Mouse (Mus musculus) ovary, postnatal 36 days (tissue): ENCODE results near the gene Tln1.
"Not testable (repeated sequence)": the region's sequence is repeated elsewhere in the genome, so short reads cannot be mapped to it uniquely, and the experiment has no call there.

ENCODE experiments used
- DNase-seq: peaks from one replicate; pipeline ENCODE4 v3.0.0; 2022; ENCODE audit warnings: low spot score, mixed read lengths

The Tln1 gene

GRCm38 (mm10) chr4:43506074-43506473 is 56.4 kb downstream of the Tln1 start:
- no peak for DNase-seq

DNA sequence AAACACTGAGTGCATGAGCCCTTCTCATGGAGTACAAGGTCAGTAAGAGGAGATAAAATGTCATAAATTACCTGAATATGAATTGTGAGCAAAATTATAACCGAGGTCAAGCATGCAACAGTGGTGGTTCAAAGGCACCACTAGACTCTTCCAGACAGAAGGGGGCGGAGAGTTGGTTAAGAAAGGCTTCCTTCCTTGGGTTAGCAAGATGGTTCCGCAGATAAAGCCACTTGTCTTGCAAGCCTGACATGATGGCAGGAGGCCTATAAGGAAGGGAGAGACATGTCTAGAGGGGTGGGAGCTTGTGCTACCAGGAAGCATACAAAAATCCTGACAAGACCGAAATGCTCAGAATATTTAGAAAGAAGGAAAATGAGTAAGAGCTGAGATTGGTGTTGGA is 58.2 kb downstream of the Tln1 start:
- DNase-seq: no peak

- DNase-seq: no peak
These were observed 59.0 kb downstream of the Tln1 start for GRCm38 (mm10) chr4:43503506-43503905.

DNA sequence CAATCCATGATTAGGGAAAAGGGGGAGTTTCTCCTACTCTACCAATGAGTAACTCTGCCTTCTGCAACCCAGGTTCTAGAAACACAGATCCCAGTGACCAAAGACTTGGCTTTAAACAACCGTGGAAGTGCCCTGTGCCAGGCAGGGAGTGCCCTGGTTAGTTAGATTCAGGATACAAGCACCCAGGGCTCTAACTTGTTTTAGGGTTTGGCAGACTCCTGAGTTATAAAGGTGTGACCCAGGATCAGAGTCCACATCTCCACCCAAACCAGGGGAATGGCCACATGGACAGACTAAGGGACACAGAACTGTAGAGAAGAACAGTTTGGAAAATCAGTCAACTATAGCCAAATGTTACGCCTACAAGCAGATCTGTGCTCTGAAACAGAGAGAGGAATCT is 59.5 kb downstream of the Tln1 start:
- no peak for DNase-seq

DNA sequence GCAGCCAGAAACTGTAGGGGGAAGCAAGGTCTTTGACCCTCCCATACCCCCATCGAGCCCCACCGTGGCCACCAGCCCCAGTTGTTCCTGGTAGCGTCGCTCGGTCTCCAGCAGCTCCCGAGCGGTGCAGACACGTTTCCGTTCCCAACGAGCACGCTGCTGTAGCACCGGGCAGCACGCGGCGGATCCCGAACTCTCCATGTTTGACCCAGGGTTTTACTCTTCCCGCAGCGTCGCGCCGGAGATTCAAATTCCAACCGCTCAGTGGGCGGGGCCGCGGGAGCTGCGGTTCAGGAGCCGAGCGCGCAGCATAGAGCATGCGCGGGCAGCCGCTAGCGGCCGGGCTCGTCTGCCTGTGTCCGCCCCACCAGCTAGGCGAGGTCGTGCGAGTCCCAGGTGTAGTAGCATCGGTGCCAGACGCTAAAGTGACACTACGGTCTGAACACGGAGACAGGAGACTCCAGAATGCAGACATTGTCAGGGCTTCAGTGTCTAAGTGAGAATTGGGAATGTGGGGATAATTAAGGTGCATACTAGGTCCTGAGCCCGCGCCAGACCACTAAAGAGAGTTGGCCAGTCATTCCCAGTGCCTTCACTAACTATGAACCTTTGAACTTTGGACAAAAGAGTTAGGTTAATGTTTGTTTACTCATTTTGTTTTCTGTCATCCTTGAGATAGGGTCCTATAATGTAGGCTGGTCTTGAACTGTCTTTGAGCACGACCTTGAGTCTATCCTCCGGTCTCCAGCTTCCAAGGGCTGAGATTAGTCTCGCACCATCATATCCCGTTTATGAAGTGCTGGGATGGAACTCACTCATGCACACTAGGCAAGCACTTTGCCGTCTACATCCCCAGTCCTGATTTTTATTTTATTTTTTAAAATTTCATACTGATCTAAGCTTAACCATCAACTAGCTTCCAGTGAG is 62.8 kb downstream of the Tln1 start, which contains the start of gene Arhgef39:
TSS of gene Arhgef39 (minus strand) at position 289 of the 927 bp plus-strand sequence.
- peak; percentile 85 for DNase-seq

GRCm38 (mm10) chr4:43498983-43499382 is 63.5 kb downstream of the Tln1 start:
- no peak for DNase-seq

DNA sequence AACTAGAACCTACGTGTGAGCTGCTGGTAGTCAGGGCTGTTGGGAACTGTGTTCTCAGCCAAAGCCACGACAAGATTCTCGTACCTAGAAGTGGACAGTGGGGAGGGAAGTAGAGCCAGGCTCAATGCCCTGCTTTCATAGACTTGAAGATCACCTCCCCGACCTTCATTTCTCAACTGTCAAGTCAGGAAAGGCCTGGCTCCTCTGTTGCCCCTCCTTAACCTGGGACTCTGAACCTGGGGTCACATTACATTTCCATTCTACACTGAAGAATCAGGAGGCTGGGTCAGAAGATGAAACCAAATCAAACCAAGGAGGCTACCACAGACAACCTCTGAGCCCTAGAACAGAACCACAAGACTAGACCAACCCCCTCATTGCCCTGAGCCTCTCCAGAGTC is 64.5 kb downstream of the Tln1 start:
- no peak for DNase-seq

GRCm38 (mm10) chr4:43497405-43497804 is 65.1 kb downstream of the Tln1 start:
- DNase-seq: no peak

- DNase-seq: no peak
These were observed 65.9 kb downstream of the Tln1 start for GRCm38 (mm10) chr4:43496587-43496986.

DNA sequence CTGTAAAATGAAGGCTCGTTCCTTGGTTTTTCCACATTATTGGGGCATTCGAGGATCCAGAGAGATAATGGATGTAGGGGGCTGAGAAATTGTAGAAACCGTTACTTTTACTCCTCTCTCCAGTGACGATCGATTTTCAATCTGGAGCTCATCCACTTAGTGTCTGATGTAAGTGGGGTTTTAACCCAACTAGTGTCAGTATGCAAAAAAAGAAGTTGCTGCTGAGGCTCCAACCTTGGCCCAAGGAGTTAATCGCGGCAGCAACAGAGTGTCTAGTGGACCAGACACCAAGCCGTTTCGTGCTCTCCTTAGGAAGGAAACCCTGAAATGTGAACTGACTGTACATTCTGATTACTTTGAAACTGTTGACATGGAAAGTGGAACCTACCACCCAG is 68.6 kb downstream of the Tln1 start:
- DNase-seq: no peak

DNA sequence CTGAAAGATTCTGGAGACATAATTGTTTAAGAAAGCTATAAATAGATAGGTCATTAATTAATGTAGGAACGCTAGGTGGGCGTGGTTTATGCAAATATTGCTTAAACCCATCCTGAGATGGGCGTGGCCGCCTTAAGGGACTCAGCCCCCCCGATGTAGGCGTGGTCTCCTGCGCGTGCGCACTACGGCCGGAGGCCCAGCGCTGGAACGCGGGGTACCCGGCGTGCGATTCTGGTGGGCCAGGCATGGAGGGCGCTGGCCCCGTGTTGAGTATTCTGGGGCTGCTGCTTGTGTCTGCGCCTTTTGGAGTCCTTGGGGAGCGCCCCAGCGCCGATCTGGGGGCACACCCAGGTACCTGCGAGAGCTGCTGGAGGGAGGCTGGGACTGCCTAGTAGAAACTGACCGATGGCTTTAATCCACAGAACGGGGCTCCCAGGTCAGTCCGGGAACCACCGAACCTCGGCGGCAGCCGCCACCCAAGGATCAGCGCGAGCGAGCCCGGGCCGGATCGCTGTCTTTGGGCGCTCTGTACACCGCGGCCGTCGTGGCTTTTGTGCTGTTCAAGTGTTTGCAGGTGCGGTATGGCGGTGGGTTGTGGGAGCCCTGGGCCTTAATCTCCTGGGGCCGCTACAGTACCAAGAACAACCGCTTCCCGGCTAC is 69.2 kb downstream of the Tln1 start:
- peak; percentile 97 for DNase-seq

GRCm38 (mm10) chr4:43492821-43493185 is 69.7 kb downstream of the Tln1 start, which contains the start of gene Ccdc107:
Gene Ccdc107 (plus strand): TSS chr4:43492900.
- DNase-seq: peak; percentile 90

DNA sequence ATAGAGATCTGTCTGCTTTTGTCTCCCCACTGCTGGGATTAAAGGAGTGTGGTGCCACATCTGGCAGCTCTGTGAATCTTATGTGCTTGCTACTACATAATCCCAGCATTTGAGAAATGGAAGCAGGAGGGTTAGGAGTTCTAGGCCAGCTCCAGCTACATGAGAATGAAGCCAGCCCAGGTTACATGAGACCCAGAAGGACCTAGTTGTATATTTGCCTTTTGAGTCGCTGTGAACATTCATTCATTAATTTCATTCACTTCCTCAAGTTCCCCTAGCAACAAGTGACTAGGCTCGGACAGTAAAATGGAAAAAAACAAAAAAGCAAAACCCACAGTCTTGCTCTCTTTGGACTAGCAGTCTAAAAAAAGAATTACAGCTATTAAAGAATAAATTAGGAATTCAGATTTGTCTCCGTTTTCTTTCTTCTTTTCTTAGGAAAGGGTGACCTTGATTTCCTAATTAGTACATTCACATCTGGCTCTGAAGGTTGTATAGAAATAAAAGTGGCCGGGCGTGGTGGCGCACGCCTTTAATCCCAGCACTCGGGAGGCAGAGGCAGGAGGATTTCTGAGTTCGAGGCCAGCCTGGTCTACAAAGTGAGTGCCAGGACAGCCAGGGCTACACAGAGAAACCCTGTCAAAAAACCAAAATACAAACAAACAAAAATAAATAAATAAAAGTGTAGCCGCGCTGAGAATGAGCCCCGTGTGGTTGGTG is 70.2 kb downstream of the Tln1 start:
- no peak for DNase-seq

DNA sequence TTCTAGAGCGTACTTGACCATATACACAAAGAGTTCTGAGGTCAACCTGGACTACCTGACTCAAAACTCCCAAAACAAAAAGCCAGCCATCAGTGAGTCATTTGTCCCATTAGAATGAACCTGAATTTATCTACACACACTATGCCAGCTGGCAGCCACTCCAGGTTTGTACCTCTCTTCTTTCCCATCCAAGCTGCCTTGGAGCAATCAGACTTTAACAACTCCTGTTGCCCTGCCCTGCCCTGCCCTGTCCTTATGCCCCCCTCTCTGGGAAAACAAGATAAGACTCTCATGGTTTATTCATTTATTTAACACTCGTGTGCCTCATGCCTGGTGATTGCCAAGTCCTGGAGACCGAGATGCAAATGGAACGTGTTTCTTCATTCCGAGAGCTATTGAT is 71.7 kb downstream of the Tln1 start:
- DNase-seq: no peak

DNA sequence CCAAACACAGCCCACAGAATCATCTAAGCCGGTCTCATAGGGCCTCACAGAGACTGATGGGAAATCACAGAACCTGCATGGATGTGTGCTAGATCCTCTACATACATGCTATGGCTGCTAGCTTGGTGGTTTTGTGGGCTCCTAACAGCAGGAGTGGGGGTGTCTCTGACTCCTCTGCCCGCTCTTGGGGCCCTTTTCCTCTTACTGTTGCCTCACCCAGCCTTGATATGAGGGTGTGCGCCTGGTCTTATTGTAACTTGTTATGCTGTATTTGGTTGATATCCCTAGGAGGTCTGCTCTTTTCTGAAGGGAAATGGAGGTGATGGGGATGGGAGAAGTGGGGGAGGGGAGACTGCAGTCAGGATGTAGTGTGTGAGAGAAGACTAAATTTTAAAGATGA is 72.9 kb downstream of the Tln1 start:
- DNase-seq: no peak

DNA sequence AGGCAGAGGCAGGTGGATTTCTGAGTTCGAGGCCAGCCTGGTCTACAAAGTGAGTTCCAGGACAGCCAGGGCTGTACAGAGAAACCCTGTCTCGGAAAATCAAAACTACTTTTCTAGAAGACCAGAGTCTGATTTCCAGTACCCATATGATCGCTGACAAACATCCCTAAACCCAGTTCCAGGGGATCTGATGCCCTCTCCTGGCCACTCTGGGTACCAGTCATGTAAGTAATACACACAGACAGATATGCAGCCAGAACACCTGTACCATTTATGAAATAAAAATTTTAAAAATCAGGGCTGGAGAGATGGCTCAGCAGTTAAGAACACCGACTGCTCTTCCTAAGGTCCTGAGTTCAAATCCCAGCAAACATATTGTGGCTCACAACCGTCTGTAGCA is 76.8 kb downstream of the Tln1 start:
- not testable (repeated sequence) for DNase-seq

- DNase-seq: no peak
These were observed 78.9 kb downstream of the Tln1 start, which contains the start of gene Sit1 for GRCm38 (mm10) chr4:43483535-43484091. Gene Sit1 (minus strand): TSS chr4:43483734.

DNA sequence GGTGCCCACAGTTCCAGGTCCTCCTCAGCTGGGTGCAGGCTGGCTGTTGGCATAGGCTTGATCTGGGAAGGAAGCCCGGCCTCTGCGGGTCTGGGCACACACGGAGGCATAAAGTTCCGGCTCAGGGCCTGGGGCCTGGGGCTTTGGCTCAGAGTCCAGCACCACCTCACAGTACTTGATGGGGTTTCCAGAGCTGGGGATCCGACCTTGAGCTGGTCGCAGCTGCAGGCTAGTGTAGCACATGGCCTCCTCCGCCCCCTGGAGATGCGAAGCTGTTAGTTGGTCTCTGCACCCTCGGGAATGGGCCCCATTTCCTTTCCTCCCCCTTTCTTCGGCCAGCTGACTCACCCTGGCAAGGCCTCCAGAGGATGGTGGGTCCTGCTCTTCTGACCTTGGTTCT is 79.9 kb downstream of the Tln1 start:
- DNase-seq: no peak

DNA sequence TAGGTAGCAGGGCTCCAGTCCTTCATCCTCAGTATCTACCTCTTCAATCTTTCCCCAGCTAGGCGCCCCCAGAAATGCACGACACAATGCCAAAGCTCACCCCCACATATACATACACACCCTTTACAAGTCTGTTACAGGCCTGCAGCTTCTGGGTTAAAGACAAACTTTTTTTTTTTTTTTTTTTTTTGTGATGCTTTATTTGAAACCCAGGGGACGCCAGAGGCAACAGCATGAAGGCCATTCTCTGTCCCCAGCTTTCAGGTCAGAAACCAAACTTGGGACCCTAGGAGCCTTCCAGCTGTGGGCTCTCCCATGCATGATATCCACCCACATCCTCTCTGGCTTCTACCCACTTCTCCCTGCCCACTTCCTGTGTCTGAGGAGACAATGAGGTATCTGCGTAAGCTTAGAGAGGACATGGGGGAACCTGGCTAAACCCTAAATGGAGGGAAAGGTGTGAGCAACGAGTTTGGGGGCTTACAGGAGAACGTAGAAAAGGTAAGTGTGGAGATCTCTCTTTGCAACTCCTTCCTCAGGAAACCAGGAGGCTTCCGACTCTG is 80.5 kb downstream of the Tln1 start:
- no peak for DNase-seq
